Comparison of ENCODE assay signal across 32 mouse cellular contexts in genomic region chr17:45776185-45776584, GRCm38 (mm10). TPM values are rescaled to one million over a fixed set of nuclear protein-coding genes. Genes with fewer than 3 reads are reported as not detected.
"Had no signal": no experiment of that assay in that cellular context is flagged by ENCODE, and none has a peak within 500 bp of the region (broad histone marks: within the 10 kb centered on the region; RNA-seq: fewer than 3 reads in every experiment).

No protein-coding gene starts in this region.

- H3K4me2 ChIP-seq: heart, embryonic 12.5 days; hindbrain, embryonic 12.5 days; hindbrain, embryonic 14.5 days; limb, embryonic 13.5 days; limb, embryonic 15.5 days; liver, embryonic 12.5 days had no signal

- ATAC-seq: hindbrain, embryonic 16.5 days; inflammation-experienced regulatory T-cells, adult 6 months; liver, embryonic 12.5 days had no signal

- H3K4me3 ChIP-seq: heart, embryonic 10.5 days; heart, embryonic 12.5 days; hindbrain, embryonic 10.5 days; hindbrain, embryonic 12.5 days; layer of hippocampus, adult 2 months; left cerebral cortex, adult 2 months; limb, embryonic 13.5 days; limb, embryonic 15.5 days; liver, embryonic 12.5 days had no signal

- H3K9ac ChIP-seq: heart, embryonic 12.5 days; hindbrain, embryonic 12.5 days; hindbrain, embryonic 14.5 days; limb, embryonic 13.5 days; limb, embryonic 15.5 days; liver, embryonic 12.5 days; liver, embryonic 14.5 days had no signal

- H3K9me3 ChIP-seq: heart, embryonic 10.5 days; heart, embryonic 12.5 days; hindbrain, embryonic 10.5 days; limb, embryonic 13.5 days; limb, embryonic 15.5 days; liver, embryonic 12.5 days had no signal

- DNase-seq: gastrocnemius, postnatal 10 days; gastrocnemius, postnatal 25 days; heart, adult 18-20 months; heart, postnatal 10 days; heart, postnatal 4 days; kidney, adult 11 months; kidney, adult 2 months; kidney, adult 9 months; kidney, postnatal 10 days; kidney, postnatal 25 days had no signal

- H3K27ac ChIP-seq: heart, embryonic 10.5 days; hindbrain, embryonic 10.5 days; hindbrain, embryonic 12.5 days; hindbrain, embryonic 14.5 days; layer of hippocampus, adult 2 months; left cerebral cortex, adult 2 months; limb, embryonic 13.5 days; limb, embryonic 15.5 days; liver, embryonic 12.5 days; liver, embryonic 14.5 days had no signal

- H3K4me1 ChIP-seq: hindbrain, embryonic 12.5 days; liver, embryonic 12.5 days had no signal

- H3K36me3 ChIP-seq: heart, embryonic 10.5 days; heart, embryonic 12.5 days; hindbrain, embryonic 10.5 days; hindbrain, embryonic 12.5 days; limb, embryonic 13.5 days; limb, embryonic 15.5 days; liver, embryonic 12.5 days had no signal

- H3K27me3 ChIP-seq: heart, embryonic 12.5 days; hindbrain, embryonic 12.5 days; limb, embryonic 13.5 days; limb, embryonic 15.5 days had no signal

RNA-seq across cellular contexts. Expression of gene 1600014C23Rik, which starts 42.5 kb away (rescaled TPM):
- total RNA-seq: gastrocnemius, postnatal 10 days; gastrocnemius, postnatal 25 days; gastrocnemius, postnatal 4 days; granulocyte monocyte progenitor cell, adult 5-6 weeks; heart, postnatal 10 days; layer of hippocampus, adult 2 months; layer of hippocampus, postnatal 10 days; left cerebral cortex, adult 2 months; left cerebral cortex, postnatal 10 days; left cerebral cortex, postnatal 4 days; liver, adult 2 months had no signal
- polyA plus RNA-seq: heart, embryonic 10.5 days; hindbrain, embryonic 12.5 days; hindbrain, embryonic 14.5 days; inflammation-experienced regulatory T-cells, adult 6 months; kidney, adult 2 months; kidney, embryonic 16.5 days; limb, embryonic 11.5 days; limb, embryonic 13.5 days; limb, embryonic 15.5 days; liver, adult 2 months; liver, embryonic 12.5 days; liver, embryonic 14.5 days; liver, embryonic 16.5 days had no signal
